7 mouse cellular contexts compared by ENCODE assay signal in genomic region chr3:122291828-122292227, GRCm38 (mm10). TPM values are rescaled to one million over a fixed set of nuclear protein-coding genes. Genes with fewer than 3 reads are reported as not detected.
DNase-seq lines count a peak whose midpoint lies in the region; ATAC-seq and TF ChIP-seq lines count a peak whose summit lies in the region.

No protein-coding gene starts in this region.

- no peaks in the 10 kb centered on the region for H3K9me3 ChIP-seq in forebrain, embryonic 12.5 days
- H3K9me3 ChIP-seq in intestine, embryonic 14.5 days (ENCODE audit: control insufficient read depth, low read length), result no peaks in the 10 kb centered on the region
- no peaks in the 10 kb centered on the region for H3K9me3 ChIP-seq in midbrain, embryonic 12.5 days

- no peak overlapping the region for H3K27ac ChIP-seq in forebrain, embryonic 12.5 days
- H3K27ac ChIP-seq in intestine, embryonic 14.5 days (ENCODE audit: low read depth), result peak overlapping the region; percentile 96; the same call in 1 of the 2 replicates
- H3K27ac ChIP-seq in midbrain, embryonic 12.5 days (replicated peaks), result no peak overlapping the region

- DNase-seq in brain, embryonic 14.5 days (ENCODE audit: low read depth), result peak; percentile 45
- DNase-seq in intestine, embryonic 14.5 days (ENCODE audit: low spot score), result no peak
- DNase-seq in embryo, embryonic 10 days (ENCODE audit: low spot score), result no peak
- DNase-seq in ovary, adult 18-20 months (ENCODE audit: low spot score), result no peak

- WGBS in forebrain, embryonic 12.5 days, result 49% methylated on average over 12 of the region's 12 CpGs
- 51% methylated on average over 12 of the region's 12 CpGs for WGBS in intestine, embryonic 14.5 days
- WGBS in midbrain, embryonic 12.5 days, result 47% methylated on average over 12 of the region's 12 CpGs

- H3K4me2 ChIP-seq in forebrain, embryonic 12.5 days, result peak overlapping the region; percentile 67
- peak overlapping the region; percentile 89; the same call in 1 of the 2 replicates for H3K4me2 ChIP-seq in intestine, embryonic 14.5 days (ENCODE audit: low read length)
- H3K4me2 ChIP-seq in midbrain, embryonic 12.5 days (replicated peaks), result peak overlapping the region; percentile 63

- H3K4me1 ChIP-seq in forebrain, embryonic 12.5 days, result peaks cover 25% of the 10 kb centered on the region
- peaks cover 8% of the 10 kb centered on the region for H3K4me1 ChIP-seq in intestine, embryonic 14.5 days (replicated peaks; ENCODE audit: control insufficient read depth, insufficient read depth, low read length)
- H3K4me1 ChIP-seq in midbrain, embryonic 12.5 days, result peaks cover 33% of the 10 kb centered on the region

- no peak for TF ChIP-seq CTCF in brain, embryonic 14.5 days (IDR thresholded peaks at IDR 0.05; ENCODE audit: borderline replicate concordance, extremely low read depth, insufficient read depth, insufficient read length)

- H3K4me3 ChIP-seq in forebrain, embryonic 12.5 days (replicated peaks), result peak overlapping the region; percentile 89; the same call in 1 of the 2 replicates
- no peak overlapping the region for H3K4me3 ChIP-seq in intestine, embryonic 14.5 days (ENCODE audit: low read depth, low read length)
- H3K4me3 ChIP-seq in midbrain, embryonic 12.5 days, result peak overlapping the region; percentile 86; the same call in 1 of the 2 replicates

- no peaks in the 10 kb centered on the region for H3K36me3 ChIP-seq in forebrain, embryonic 12.5 days (replicated peaks)
- H3K36me3 ChIP-seq in intestine, embryonic 14.5 days (ENCODE audit: control insufficient read depth, insufficient read depth, low read length), result no peaks in the 10 kb centered on the region
- H3K36me3 ChIP-seq in midbrain, embryonic 12.5 days, result no peaks in the 10 kb centered on the region

- H3K27me3 ChIP-seq in forebrain, embryonic 12.5 days, result no peaks in the 10 kb centered on the region
- no peaks in the 10 kb centered on the region for H3K27me3 ChIP-seq in intestine, embryonic 14.5 days (replicated peaks; ENCODE audit: control insufficient read depth, insufficient read depth, low read length)
- H3K27me3 ChIP-seq in midbrain, embryonic 12.5 days, result no peaks in the 10 kb centered on the region

- TF ChIP-seq POLR2A in brain, embryonic 14.5 days (IDR thresholded peaks at IDR 0.05; ENCODE audit: borderline replicate concordance, extremely low read depth, insufficient read depth, insufficient read length, poor library complexity, severe bottlenecking), result no peak

- H3K9ac ChIP-seq in forebrain, embryonic 12.5 days, result no peak overlapping the region
- no peak overlapping the region; the same call in 1 of the 2 replicates for H3K9ac ChIP-seq in intestine, embryonic 14.5 days (ENCODE audit: low read length)
- no peak overlapping the region for H3K9ac ChIP-seq in midbrain, embryonic 12.5 days (replicated peaks)

- ATAC-seq in forebrain, embryonic 12.5 days (ENCODE audit: low FRiP score), result no peak
- ATAC-seq in intestine, embryonic 14.5 days (replicated peaks; ENCODE audit: low FRiP score, low TSS enrichment, low read depth), result no peak
- no peak for ATAC-seq in midbrain, embryonic 12.5 days (ENCODE audit: low FRiP score, low read depth)
- no peak for ATAC-seq in CD4-positive, CD25-positive, alpha-beta regulatory T cell, adult 4 months

RNA-seq across cellular contexts. Expression of gene Bcar3, which starts 2.1 kb away (rescaled TPM):
- 7.7 and 8.2 TPM in 2 replicates for polyA plus RNA-seq in brain, embryonic 14.5 days (2012; rRNA removed)
- polyA plus RNA-seq in forebrain, embryonic 12.5 days (2016; fragmentation: Nextera tagmentation; extraction: Ambion mirVana), result 10.9 and 11.0 TPM in 2 replicates
- polyA plus RNA-seq in intestine, embryonic 14.5 days (2014; fragmentation: Nextera tagmentation; extraction: Ambion mirVana), result 23.0 and 24.0 TPM in 2 replicates
- 14.6 and 14.7 TPM in 2 replicates for polyA plus RNA-seq in midbrain, embryonic 12.5 days (2016; fragmentation: Nextera tagmentation; extraction: Ambion mirVana)
- polyA plus RNA-seq in CD4-positive, CD25-positive, alpha-beta regulatory T cell, adult 4 months (2017; shearing (Covaris generic)), result 1 to 10 TPM in 1 of 2 experiments, not detected in 1; 1.4 TPM

RNA-seq across cellular contexts. Expression of gene Dnttip2, which starts 17.6 kb away (rescaled TPM):
- 24.2 and 27.7 TPM in 2 replicates for polyA plus RNA-seq in brain, embryonic 14.5 days (2012; rRNA removed)
- 81.4 and 82.7 TPM in 2 replicates for polyA plus RNA-seq in forebrain, embryonic 12.5 days (2016; fragmentation: Nextera tagmentation; extraction: Ambion mirVana)
- 78.5 and 83.0 TPM in 2 replicates for polyA plus RNA-seq in intestine, embryonic 14.5 days (2014; fragmentation: Nextera tagmentation; extraction: Ambion mirVana)
- 79.4 and 83.9 TPM in 2 replicates for polyA plus RNA-seq in midbrain, embryonic 12.5 days (2016; fragmentation: Nextera tagmentation; extraction: Ambion mirVana)
- 100 to 1,000 TPM; 108 to 120 TPM for polyA plus RNA-seq in CD4-positive, CD25-positive, alpha-beta regulatory T cell, adult 4 months (2017; shearing (Covaris generic))

RNA-seq across cellular contexts. Expression of gene Gclm, which starts 46.5 kb away (rescaled TPM):
- polyA plus RNA-seq in brain, embryonic 14.5 days (2012; rRNA removed), result 27.7 and 29.0 TPM in 2 replicates
- 61.3 and 64.6 TPM in 2 replicates for polyA plus RNA-seq in forebrain, embryonic 12.5 days (2016; fragmentation: Nextera tagmentation; extraction: Ambion mirVana)
- polyA plus RNA-seq in intestine, embryonic 14.5 days (2014; fragmentation: Nextera tagmentation; extraction: Ambion mirVana), result 43.7 and 61.5 TPM in 2 replicates
- 57.5 and 58.3 TPM in 2 replicates for polyA plus RNA-seq in midbrain, embryonic 12.5 days (2016; fragmentation: Nextera tagmentation; extraction: Ambion mirVana)
- polyA plus RNA-seq in CD4-positive, CD25-positive, alpha-beta regulatory T cell, adult 4 months (2017; shearing (Covaris generic)), result 10 to 100 TPM in 1 of 2 experiments, 1 to 10 TPM in 1; 7.8 to 11.4 TPM
